Mouse (Mus musculus) urinary bladder, adult 18-20 months (tissue): ENCODE data around the gene Cphx1.
"Not testable (repeated sequence)": the region's sequence is repeated elsewhere in the genome, so short reads cannot be mapped to it uniquely, and the experiment has no call there.

Experiments used
- DNase-seq, 2 experiments: peaks; one replicate each; pipeline ENCODE4 v3.0.0; 2022; ENCODE audit warnings: low spot score in 2 of 2, mixed read lengths in 2 of 2

Gene Cphx1

DNA sequence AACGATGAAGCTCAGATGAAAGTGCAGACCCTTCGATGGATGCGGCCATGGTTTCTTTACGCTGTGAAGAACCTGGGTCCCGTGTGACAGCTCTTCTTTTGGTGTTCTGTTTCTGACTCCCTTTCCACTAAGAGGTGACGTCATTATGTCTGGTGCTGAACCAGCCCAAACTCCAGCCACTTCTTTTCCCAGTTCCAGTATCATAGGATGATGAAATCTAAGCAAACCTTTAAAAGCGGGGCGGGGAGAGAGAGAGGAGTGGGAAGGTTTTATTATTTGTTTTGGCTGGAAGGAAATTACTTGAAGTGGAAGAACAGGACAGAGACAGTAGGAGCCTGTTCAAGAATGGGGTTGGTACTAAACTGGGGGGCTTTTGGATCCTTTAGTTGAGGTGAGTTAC, at the start of gene Cphx1:
Cphx1 (plus strand) TSS at position 301 of the 400 bp plus-strand sequence.
- not testable (repeated sequence) for DNase-seq

GRCm38 (mm10) chr14:25894566-25894965, 43.5 kb upstream of the Cphx1 start:
- not testable (repeated sequence) for DNase-seq

- not testable (repeated sequence) for DNase-seq
Observed at GRCm38 (mm10) chr14:25895686-25896085, 42.4 kb upstream of the Cphx1 start.

DNA sequence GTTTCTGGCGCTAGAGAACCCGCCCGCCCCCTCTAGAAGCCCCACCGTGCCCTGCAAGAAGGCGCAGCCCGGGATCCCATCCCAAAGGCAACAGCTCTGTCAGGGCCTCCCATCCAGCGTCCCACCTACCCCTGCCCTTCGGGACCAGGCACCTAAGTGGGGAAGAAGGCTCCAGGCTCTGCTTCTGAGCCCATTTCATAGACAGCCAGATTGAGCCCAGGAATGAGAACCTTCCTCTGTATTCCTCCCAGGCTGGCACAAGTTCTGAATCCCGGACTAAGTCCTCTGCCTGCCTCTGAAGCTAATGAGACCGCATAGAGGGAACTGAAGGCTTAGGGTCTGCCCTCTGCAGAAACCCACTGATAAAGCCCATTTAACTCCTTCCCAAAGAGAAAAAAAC, 35.1 kb upstream of the Cphx1 start, which contains the start of gene Plac9a:
Plac9a (minus strand) TSS at position 101 of the 400 bp plus-strand sequence.
- not testable (repeated sequence) for DNase-seq

- not testable (repeated sequence) for DNase-seq
Observed at GRCm38 (mm10) chr14:25905243-25905642, 32.9 kb upstream of the Cphx1 start.

GRCm38 (mm10) chr14:25907272-25907671, 30.8 kb upstream of the Cphx1 start:
- not testable (repeated sequence) for DNase-seq

DNA sequence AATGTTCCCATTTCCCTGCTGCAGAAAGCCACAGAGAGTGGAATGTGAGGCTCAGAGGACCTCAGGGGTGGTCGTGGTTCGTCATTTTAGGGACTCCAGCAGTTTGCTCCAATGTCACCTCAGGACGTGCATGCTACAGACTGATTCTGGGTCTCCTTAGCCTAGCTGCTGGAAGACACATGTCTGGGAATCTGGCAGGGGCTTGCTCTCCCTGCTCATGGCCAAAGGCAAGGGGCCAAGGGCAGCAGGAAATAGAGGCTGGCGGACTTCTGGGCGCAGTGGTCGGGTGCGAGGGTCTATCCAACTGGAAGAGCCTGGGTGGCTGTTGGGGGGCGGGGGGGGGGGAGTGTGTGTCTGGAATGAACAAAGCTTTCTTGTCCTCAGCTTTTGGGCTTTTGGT, 29.1 kb upstream of the Cphx1 start:
- not testable (repeated sequence) for DNase-seq

DNA sequence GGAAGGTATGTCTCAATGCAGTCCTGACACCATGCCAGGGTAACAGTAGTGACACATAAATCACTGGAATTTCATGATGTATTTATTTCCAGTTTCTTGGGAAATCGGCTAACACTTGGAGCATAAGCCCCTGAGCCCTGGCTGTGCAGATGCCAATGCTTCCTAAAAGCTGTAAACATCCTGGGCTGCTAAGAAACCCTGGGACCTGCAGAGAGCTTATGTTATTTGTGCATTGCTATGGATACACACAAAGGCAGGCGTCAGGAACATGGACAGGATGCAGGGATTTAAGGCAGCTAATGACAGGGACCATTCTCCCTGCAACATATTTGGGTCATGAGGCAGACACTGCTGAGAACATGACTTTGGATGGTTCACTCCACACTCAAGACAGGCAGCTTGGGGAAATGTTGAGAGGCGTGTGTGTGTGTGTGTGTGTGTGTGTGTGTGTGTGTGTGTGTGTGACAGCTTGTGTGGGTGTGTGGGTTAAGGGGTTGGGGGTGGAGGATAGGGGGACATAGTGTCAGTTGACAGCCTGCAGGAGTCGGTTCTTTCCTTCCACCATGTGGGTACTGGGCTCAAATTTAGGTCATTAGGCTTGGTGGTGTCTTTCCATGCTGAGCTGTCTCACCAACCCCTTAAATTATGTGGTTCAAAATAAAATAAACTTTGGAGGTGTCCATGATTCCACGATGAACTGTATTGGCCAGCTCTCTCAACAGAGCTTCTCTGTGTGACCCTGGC, 19.5 kb upstream of the Cphx1 start:
- not testable (repeated sequence) for DNase-seq

DNA sequence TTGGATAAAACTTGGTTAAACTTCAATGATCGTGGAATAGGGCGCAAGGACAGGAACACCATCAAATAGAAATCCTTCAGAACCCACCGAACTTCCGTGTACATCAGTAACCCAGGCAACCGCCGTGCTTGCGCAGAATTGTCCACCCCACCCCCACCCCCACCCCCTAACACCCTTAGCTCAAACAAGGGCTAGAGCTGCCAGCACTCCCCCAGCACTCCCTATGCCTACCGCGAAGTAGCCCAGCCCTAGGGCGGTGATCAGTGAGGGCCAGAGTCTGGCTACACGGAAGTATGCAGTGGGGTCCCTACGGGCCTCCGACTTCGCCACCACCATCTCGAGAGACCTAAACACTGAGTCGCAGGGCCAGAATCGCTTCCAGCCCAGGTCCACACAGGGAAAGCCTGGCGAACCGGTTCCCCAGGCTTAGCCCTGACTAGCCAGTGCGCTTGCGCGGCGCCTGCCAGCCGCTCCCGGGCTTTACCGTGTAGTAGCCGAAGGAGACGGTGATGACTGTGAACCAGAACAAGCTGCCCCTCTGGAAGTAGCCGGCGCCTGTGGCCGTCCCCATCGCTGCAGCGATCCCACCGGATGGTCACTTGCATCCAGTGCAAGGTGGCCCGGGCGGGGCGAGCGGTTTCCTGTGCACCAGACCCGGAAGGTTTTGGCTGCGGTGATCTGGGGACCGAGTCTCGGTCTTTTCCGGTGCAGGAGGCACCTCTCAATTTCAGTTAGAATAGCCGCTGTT, 11.1 kb upstream of the Cphx1 start:
- DNase-seq: not testable (repeated sequence)

DNA sequence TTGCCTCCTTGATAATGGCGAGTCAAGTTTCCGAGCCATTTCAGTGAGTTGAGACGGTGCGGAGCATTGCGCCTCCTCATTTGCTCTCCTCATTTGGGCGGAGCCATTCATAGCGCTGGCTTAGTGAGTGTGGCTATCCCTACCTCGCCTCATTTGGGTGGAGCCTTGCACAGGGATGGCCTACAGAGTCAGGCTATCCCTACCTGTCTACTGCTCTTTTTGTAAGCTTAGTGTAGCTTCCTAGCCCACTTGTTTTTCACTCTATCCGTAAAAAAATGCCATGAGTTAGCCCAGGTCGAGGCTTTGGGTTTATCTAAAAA, 10.6 kb upstream of the Cphx1 start, which contains the start of gene Tmem254a:
Tmem254a (minus strand) TSS at position 111 of the 320 bp plus-strand sequence.
- not testable (repeated sequence) for DNase-seq

DNA sequence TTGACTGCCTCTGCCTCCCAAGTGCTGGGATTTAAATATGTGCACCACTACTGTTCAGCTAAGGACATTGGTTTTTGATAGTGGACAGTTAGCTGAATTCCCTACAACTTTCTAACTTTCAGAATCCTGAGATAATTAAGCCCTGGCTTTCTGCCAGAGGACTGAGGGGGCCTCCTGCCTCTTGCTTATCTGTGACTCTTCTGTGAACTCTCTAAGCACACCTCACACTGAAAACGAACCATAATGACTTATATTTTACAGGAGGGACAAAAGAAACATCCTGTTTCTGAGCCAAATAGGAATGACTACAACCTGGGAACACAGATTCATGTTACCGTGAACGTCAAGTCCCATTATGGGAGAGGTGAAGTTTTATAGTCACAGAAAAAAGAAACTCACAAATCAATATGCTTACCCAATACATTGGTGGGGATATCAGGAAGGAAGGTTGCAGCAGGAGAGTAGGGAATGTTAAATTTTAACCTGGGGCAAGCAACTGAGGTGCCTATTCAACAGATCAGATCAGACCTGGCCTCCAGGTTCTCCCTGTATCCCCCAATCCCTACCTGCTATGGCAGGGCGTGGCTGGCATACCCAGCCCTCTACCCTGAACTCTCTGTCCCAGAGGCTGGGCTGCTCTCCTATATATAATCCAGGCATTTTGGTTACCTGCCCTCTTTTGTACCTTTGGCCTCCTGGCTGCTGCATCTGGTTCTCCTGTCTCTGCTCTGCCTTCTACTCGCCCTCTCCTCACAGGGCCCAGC, 1.1 kb upstream of the Cphx1 start:
- not testable (repeated sequence) for DNase-seq

DNA sequence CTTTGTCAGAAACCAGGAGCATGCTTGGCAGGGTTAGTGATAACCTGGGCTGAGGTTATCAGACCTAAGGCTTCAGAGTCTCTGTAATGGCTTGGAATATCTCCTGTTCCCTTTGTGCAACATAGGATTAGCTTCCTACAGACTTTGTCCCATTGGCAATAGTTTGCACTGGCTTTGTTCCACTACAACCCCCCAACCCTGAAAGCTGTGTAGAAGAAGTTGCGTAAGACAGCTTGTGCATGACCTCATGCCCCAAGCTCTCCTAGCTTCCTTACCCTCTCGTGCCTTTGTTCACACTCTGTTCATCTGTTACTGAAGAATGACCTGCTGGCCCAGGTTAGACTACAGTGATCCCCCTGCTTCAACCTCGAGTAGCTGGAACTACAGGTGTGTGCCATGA, 19.8 kb downstream of the Cphx1 start:
- not testable (repeated sequence) for DNase-seq

DNA sequence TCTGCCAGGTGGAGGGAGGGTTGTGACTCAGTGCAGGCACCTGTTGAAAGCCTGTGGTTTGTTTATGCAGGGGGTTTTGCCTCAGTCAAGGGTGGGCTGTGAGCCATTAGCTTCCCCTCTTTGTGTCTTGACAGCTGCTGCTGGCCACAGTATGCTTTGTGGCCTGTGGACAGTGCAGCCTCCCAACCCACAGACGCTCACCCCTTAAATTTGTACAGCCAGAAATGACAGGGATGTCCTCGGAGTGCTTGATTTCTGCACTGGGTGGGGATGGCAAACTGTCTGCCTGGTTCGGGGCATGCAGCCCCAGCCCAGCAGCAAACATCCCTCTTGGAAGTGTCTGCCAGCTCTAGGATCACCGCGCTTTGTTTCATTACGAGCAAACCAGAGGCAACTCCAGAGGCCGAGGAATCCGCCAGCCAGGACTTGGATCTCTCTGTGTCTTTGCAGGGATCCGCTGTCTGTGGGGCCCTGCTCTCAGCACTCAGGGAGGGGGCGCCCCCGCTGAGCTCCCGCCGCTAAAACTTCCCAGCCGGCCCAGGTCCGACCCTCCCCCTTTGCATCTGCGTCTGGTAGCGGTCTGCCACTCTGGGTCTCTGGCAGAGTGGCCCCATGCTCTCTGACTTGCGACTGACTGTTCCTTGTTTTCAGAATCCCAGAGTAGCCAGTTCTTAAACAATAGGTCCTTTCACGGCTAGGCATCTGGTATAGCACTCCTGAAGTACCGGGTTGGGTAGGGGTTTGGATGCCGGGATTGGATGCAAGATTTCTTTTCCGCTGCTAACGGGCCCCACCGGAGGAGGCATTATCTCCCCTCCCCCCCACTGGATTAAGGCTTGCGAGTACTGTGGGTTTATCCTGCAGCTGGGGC, 40.5 kb downstream of the Cphx1 start, which contains the start of gene Duxbl1:
Duxbl1 (plus strand) TSS at position 207 of the 871 bp plus-strand sequence.
- not testable (repeated sequence) for DNase-seq

DNA sequence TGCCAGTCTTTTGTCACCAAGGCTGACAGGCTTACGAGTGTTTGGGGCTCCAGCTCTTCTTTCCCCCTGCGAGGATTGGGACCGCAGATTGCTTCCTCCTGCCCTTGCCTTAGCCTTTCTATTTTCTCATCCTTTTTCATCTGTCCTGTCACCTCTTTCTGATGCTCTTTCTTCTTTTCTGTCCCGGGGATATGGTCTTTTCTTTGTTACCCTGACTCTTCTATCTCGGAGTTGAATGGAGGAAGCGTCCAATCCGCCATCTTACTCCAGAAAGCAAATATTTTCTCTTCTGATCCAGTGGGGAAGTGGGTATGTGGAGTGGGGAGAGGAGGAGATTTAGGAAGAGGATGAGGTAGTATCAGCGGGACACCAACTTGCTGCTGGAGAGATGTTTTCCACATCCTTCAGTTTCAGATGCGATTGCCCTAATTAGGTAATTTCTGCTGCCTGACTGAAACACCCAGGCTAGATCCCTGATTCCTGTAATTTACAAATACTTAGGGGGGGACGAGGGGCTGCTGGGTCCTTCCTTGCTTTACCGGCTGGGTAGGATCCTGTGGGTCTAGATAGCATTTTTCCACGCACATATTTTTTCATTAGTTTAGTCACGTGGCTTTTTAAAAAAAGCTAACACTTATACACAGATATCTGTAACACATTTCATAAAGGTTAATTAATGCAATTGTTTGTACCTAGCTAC, 41.3 kb downstream of the Cphx1 start:
- not testable (repeated sequence) for DNase-seq

DNA sequence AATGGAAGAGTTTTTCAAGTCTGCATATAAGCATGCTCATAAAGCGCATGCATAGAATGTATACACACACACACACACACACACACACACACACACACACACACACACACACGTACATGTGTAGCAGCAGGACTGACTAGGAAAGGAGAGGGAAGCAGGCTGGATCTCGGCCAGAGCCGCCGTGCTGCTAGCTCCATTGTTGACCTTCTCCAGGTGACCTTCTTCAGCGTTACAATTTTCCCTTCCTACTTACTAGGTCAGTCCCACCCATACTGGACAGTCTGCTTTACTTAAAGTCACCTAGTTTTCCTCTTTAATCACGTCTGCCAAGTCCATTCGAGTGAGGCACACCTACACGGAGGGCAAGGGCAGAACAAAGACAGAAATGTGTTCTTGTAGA, 43.8 kb downstream of the Cphx1 start:
- not testable (repeated sequence) for DNase-seq
